ENCODE assay signal across 18 mouse cellular contexts in genomic region chr15:93926262-93926661, GRCm38 (mm10).
DNase-seq lines count a peak whose midpoint lies in the region; ATAC-seq and TF ChIP-seq lines count a peak whose summit lies in the region.
"Had no signal": no experiment of that assay in that cellular context is flagged by ENCODE, and none has a peak within 500 bp of the region (broad histone marks: within the 10 kb centered on the region; RNA-seq: fewer than 3 reads in every experiment).

No protein-coding gene starts in this region.

- H3K9ac ChIP-seq in forebrain, embryonic 13.5 days, result no peak overlapping the region
- H3K9ac ChIP-seq in forebrain, postnatal 0 days, result no peak overlapping the region
- no peak overlapping the region for H3K9ac ChIP-seq in hindbrain, postnatal 0 days (replicated peaks; ENCODE audit: low read length)
- H3K9ac ChIP-seq: heart, embryonic 12.5 days; hindbrain, embryonic 13.5 days; intestine, embryonic 15.5 days had no signal

- H3K4me3 ChIP-seq in forebrain, embryonic 13.5 days, result no peak overlapping the region
- H3K4me3 ChIP-seq in forebrain, postnatal 0 days (ENCODE audit: low read depth, low read length), result no peak overlapping the region
- no peak overlapping the region for H3K4me3 ChIP-seq in hindbrain, embryonic 10.5 days
- no peak overlapping the region for H3K4me3 ChIP-seq in hindbrain, postnatal 0 days (ENCODE audit: low read length)
- no peak overlapping the region for H3K4me3 ChIP-seq in thymus, adult 2 months (ENCODE audit: control insufficient read depth, insufficient read depth, low read length)
- H3K4me3 ChIP-seq: heart, adult 2 months; heart, embryonic 12.5 days; hindbrain, embryonic 13.5 days; intestine, embryonic 15.5 days had no signal

- no peak overlapping the region for H3K27ac ChIP-seq in forebrain, embryonic 13.5 days
- H3K27ac ChIP-seq in forebrain, postnatal 0 days (ENCODE audit: low read depth, low read length), result no peak overlapping the region
- H3K27ac ChIP-seq in hindbrain, embryonic 10.5 days, result peak overlapping the region; percentile 12; the same call in 1 of the 2 replicates
- no peak overlapping the region for H3K27ac ChIP-seq in hindbrain, postnatal 0 days
- peak overlapping the region; percentile 2; the same call in 1 of the 2 replicates for H3K27ac ChIP-seq in thymus, adult 2 months (ENCODE audit: control insufficient read depth, insufficient read depth, low read length)
- H3K27ac ChIP-seq: heart, adult 2 months; intestine, embryonic 15.5 days had no signal

- DNase-seq in forebrain, postnatal 0 days, result no peak
- DNase-seq in hindbrain, embryonic 10.5 days (ENCODE audit: low spot score), result no peak
- no peak for DNase-seq in hindbrain, postnatal 0 days (ENCODE audit: low spot score)
- no peak for DNase-seq in thymus, adult 2 months
- DNase-seq in thymus, postnatal 4 days, result no peak
- no peak for DNase-seq in layer of hippocampus, postnatal 14 days (ENCODE audit: low spot score in 2 of 2)
- no peak for DNase-seq in left cerebral cortex, adult 11 months (ENCODE audit: low spot score)
- DNase-seq: adrenal gland, postnatal 10 days; cerebellum, adult 11-12 months; cerebellum, adult 9-10 months; cerebellum, postnatal 25 days; gastrocnemius, postnatal 14 days; heart, adult 2 months; heart, postnatal 4 days had no signal

- TF ChIP-seq POLR2A in thymus, adult 2 months (IDR thresholded peaks at IDR 0.05; ENCODE audit: control insufficient read depth, extremely low read depth, insufficient read depth, low read length, poor library complexity), result no peak

- H3K4me1 ChIP-seq in forebrain, embryonic 13.5 days, result 0 out of 2 replicates have a peak, but pooled peaks cover 3% of the 10 kb centered on the region
- no peaks in the 10 kb centered on the region for H3K4me1 ChIP-seq in forebrain, postnatal 0 days (ENCODE audit: insufficient read depth)
- peaks cover 12% of the 10 kb centered on the region for H3K4me1 ChIP-seq in hindbrain, embryonic 10.5 days (replicated peaks)
- H3K4me1 ChIP-seq in hindbrain, postnatal 0 days (ENCODE audit: insufficient read depth, low read length), result no peaks in the 10 kb centered on the region
- H3K4me1 ChIP-seq in thymus, adult 2 months (replicated peaks; ENCODE audit: control insufficient read depth, insufficient read depth, low read length), result peaks cover 22% of the 10 kb centered on the region

- 0 out of 2 replicates have a peak, but pooled peaks have one; percentile 8 for ATAC-seq in forebrain, embryonic 13.5 days
- no peak for ATAC-seq in forebrain, postnatal 0 days
- ATAC-seq in hindbrain, postnatal 0 days, result no peak
- ATAC-seq: intestine, embryonic 15.5 days had no signal

- H3K9me3 ChIP-seq in forebrain, embryonic 13.5 days (replicated peaks), result no peaks in the 10 kb centered on the region
- no peaks in the 10 kb centered on the region for H3K9me3 ChIP-seq in forebrain, postnatal 0 days (ENCODE audit: low read length)
- no peaks in the 10 kb centered on the region for H3K9me3 ChIP-seq in hindbrain, embryonic 10.5 days
- H3K9me3 ChIP-seq in hindbrain, postnatal 0 days (ENCODE audit: low read length), result no peaks in the 10 kb centered on the region
- H3K9me3 ChIP-seq: heart, embryonic 12.5 days; hindbrain, embryonic 13.5 days; intestine, embryonic 15.5 days had no signal

- TF ChIP-seq CTCF in forebrain, postnatal 0 days (IDR thresholded peaks at IDR 0.05; ENCODE audit: low read depth), result no peak
- TF ChIP-seq CTCF in hindbrain, postnatal 0 days (IDR thresholded peaks at IDR 0.05; ENCODE audit: low read depth), result no peak
- TF ChIP-seq CTCF in thymus, adult 2 months (IDR thresholded peaks at IDR 0.05; ENCODE audit: borderline replicate concordance, control insufficient read depth, extremely low read depth, insufficient read depth, low read length, poor library complexity), result no peak

- H3K4me2 ChIP-seq in forebrain, embryonic 13.5 days, result no peak overlapping the region
- no peak overlapping the region for H3K4me2 ChIP-seq in forebrain, postnatal 0 days (ENCODE audit: low read depth)
- no peak overlapping the region for H3K4me2 ChIP-seq in hindbrain, postnatal 0 days (ENCODE audit: low read depth, low read length)
- H3K4me2 ChIP-seq: heart, embryonic 12.5 days; hindbrain, embryonic 13.5 days; intestine, embryonic 15.5 days had no signal

- H3K27me3 ChIP-seq in forebrain, embryonic 13.5 days, result no peaks in the 10 kb centered on the region
- no peaks in the 10 kb centered on the region for H3K27me3 ChIP-seq in forebrain, postnatal 0 days (ENCODE audit: insufficient read depth, low read length)
- no peaks in the 10 kb centered on the region for H3K27me3 ChIP-seq in hindbrain, embryonic 10.5 days (ENCODE audit: insufficient read depth, poor library complexity, severe bottlenecking)
- H3K27me3 ChIP-seq in hindbrain, postnatal 0 days (ENCODE audit: insufficient read depth, low read length), result no peaks in the 10 kb centered on the region
- no peaks in the 10 kb centered on the region for H3K27me3 ChIP-seq in thymus, adult 2 months (ENCODE audit: control insufficient read depth, insufficient read depth, low read length)
- H3K27me3 ChIP-seq: heart, embryonic 12.5 days; hindbrain, embryonic 13.5 days; intestine, embryonic 15.5 days had no signal

- no peaks in the 10 kb centered on the region for H3K36me3 ChIP-seq in forebrain, embryonic 13.5 days (ENCODE audit: poor library complexity, severe bottlenecking)
- no peaks in the 10 kb centered on the region for H3K36me3 ChIP-seq in forebrain, postnatal 0 days (ENCODE audit: insufficient read depth)
- no peaks in the 10 kb centered on the region for H3K36me3 ChIP-seq in hindbrain, embryonic 10.5 days
- no peaks in the 10 kb centered on the region for H3K36me3 ChIP-seq in hindbrain, postnatal 0 days (ENCODE audit: insufficient read depth, low read length)
- no peaks in the 10 kb centered on the region for H3K36me3 ChIP-seq in thymus, adult 2 months (ENCODE audit: control insufficient read depth, insufficient read depth, low read length)
- H3K36me3 ChIP-seq: heart, embryonic 12.5 days; hindbrain, embryonic 13.5 days; intestine, embryonic 15.5 days had no signal

Comparison
In these comparisons a context has a peak if more than half of its experiments do, and no peak if none do; other contexts are left out.
1. H3K27ac ChIP-seq: peak in hindbrain, embryonic 10.5 days (single experiment) and thymus, adult 2 months (single experiment); none in forebrain, embryonic 13.5 days (single experiment), forebrain, postnatal 0 days (single experiment) and hindbrain, postnatal 0 days (single experiment).